Mouse (Mus musculus) lung, postnatal 0 days (tissue): ENCODE measurements around the gene Itgam. TPM values are rescaled to one million over a fixed set of nuclear protein-coding genes. Genes with fewer than 3 reads are reported as not detected.

ENCODE experiments used
- ATAC-seq: fragments of 200-750 bp; cut with Nextera tagmentation; 2 replicates; pipeline ENCODE4 v1.8.0; 2017; ENCODE audit warnings: moderate library complexity
- DNase-seq: peaks from one replicate; pipeline ENCODE4 v3.0.0-alpha.2; 2016; ENCODE audit warnings: low spot score
- H3K27ac ChIP-seq: fragments of 300-500 bp; sonication (generic); 2 replicates; pipeline ENCODE4 v1.5.1; 2014; ENCODE audit warnings: antibody characterized with exemption, mild to moderate bottlenecking, low read length, mixed read lengths
- H3K27me3 ChIP-seq: fragments of 300-500 bp; sonication (generic); replicated peaks from 2 replicates; pipeline ENCODE4 v1.6.1; 2014; ENCODE audit warnings: low read length, mixed read lengths; ENCODE audit not compliant: insufficient read depth
- H3K36me3 ChIP-seq: fragments of 300-500 bp; sonication (generic); 2 replicates; pipeline ENCODE4 v1.6.1; 2014; ENCODE audit warnings: low read length, mixed read lengths; ENCODE audit not compliant: insufficient read depth
- H3K4me1 ChIP-seq: fragments of 300-500 bp; sonication (generic); 2 replicates; pipeline ENCODE4 v1.6.1; 2014; ENCODE audit warnings: antibody characterized with exemption, low read depth, low read length, mixed read lengths; ENCODE audit not compliant: insufficient read depth
- H3K4me2 ChIP-seq: fragments of 300-500 bp; sonication (generic); replicated peaks from 2 replicates; pipeline ENCODE4 v1.6.1; 2014; ENCODE audit warnings: low read depth, mild to moderate bottlenecking, low read length, moderate library complexity, mixed read lengths
- H3K4me3 ChIP-seq: fragments of 300-500 bp; sonication (generic); 2 replicates; pipeline ENCODE4 v1.5.1; 2014; ENCODE audit warnings: low read depth, low read length
- H3K9ac ChIP-seq: fragments of 300-500 bp; sonication (generic); replicated peaks from 2 replicates; pipeline ENCODE4 v1.6.1; 2014; ENCODE audit warnings: low read depth, mild to moderate bottlenecking
- H3K9me3 ChIP-seq: fragments of 300-500 bp; sonication (generic); 2 replicates; pipeline ENCODE4 v1.6.1; 2016; ENCODE audit warnings: low read length, mixed read lengths
- CTCF ChIP-seq: IDR thresholded peaks from 2 replicates; pipeline ENCODE4 v1.5.1; 2016; ENCODE audit warnings: antibody characterized with exemption, mild to moderate bottlenecking
- EP300 ChIP-seq: IDR thresholded peaks from 2 replicates; pipeline ENCODE4 v1.6.1; 2016; ENCODE audit warnings: antibody characterized with exemption, mild to moderate bottlenecking, control low read depth
- WGBS: fragments of 180-500 bp; shearing (Covaris S2); extraction: QIAGEN DNeasy Blood & Tissue Kit; methylation state at CpG from one replicate; pipeline ENCODE4 v1.1.7; 2014; 5-methylcytosine and 5-hydroxymethylcytosine counted together
- polyA plus RNA-seq: library from polyadenylated mRNA; unstranded; fragments of >200 nt; fragmentation: Nextera tagmentation; extraction: Ambion mirVana; gene quantifications from 2 replicates; pipeline ENCODE4 v1.2.1, GENCODE M21; 2015

Gene Itgam
- polyA plus RNA-seq, 1 experiment from 2014 or later, result 2.3 TPM

DNA sequence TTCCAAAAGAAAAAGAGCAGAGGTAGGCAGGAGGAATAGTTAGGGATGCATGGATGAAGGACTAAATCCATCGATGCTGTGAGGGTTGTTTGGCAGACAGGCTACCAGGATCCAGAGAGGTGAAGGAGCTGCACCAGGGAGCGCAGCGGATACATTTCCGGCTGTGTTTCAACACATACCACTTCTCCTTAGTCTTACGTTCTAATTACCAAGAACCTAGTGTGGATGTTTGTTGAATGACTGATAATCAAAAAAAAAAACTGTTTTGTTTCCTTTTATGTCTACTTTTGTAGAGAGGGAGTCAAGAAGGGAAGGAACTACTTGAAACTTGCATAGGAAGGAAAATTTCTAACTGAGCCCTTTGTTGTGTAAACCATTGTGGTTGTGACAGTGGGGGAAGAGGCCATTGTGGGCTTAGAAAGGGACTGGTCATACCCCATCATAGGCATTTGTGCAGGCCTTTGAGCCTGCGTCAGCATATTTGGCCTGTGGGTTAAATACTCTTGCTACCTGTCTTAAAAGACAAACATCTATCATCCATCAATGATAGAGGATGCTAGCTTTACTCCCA is 856 bp downstream of the Itgam start:
- Histone ChIP-seq H3K4me3 (no peak overlapping the region), H3K27me3 (no peaks in the 10 kb centered on the region), H3K9ac (no peak overlapping the region), H3K9me3 (no peaks in the 10 kb centered on the region), H3K27ac (no peak overlapping the region), H3K4me1 (no peaks in the 10 kb centered on the region), H3K36me3 (no peaks in the 10 kb centered on the region), H3K4me2 (no peak overlapping the region)
- 78% methylated on average over 6 of the region's 6 CpGs for WGBS
- peak; percentile 19 for DNase-seq
- TF ChIP-seq CTCF, result no peak
- TF ChIP-seq EP300, result no peak
- ATAC-seq, result no peak

DNA sequence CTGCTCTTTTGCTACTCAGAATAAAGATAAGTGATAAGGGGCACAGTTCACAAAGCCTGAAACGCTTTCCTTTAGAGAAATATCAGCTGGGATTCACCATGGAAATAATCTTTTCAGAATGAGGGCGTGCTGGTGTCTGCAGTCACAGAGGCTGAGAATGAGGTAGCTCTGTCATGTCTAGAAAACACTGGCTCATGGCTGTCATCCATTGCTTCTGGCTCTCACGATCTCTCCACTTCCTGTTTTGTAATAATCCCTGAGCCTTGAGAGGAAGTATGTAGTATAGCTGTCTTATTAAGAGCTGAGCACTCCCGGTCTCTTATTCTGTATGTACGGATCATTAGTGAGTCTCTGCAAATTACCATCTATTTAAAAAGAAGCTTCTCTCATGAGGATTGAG is 3.1 kb downstream of the Itgam start:
- WGBS, result 63% methylated on average over 5 of the region's 5 CpGs
- H3K4me3 ChIP-seq, result no peak overlapping the region
- no peak overlapping the region for H3K4me2 ChIP-seq
- no peak for ATAC-seq
- H3K4me1 ChIP-seq, result no peaks in the 10 kb centered on the region
- no peaks in the 10 kb centered on the region for H3K36me3 ChIP-seq
- H3K9me3 ChIP-seq, result no peaks in the 10 kb centered on the region
- H3K27ac ChIP-seq, result no peak overlapping the region
- no peak overlapping the region for H3K9ac ChIP-seq
- peak; percentile 34 for DNase-seq
- TF ChIP-seq EP300, result no peak
- no peak for TF ChIP-seq CTCF
- H3K27me3 ChIP-seq, result no peaks in the 10 kb centered on the region

DNA sequence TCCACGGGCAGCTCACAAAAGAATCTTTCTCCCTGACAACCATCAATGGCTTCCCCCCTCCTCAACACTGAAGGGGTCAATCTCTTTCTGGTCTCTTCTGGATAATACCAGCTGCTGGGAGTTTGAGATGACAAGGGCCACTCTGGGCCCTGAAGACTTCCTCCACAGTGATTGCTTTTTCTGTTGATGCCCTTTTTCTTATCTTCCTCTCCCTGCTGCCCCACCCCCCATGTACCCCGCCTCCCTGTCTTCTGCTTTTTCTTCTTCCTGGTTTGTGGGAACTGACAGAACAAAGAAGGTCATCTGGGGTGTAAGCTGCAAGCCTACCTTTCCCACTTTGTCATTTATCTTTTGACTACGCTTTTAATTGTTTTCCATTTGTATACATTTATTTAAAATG is 5.4 kb downstream of the Itgam start:
- no peaks in the 10 kb centered on the region for H3K4me1 ChIP-seq
- H3K4me3 ChIP-seq, result no peak overlapping the region
- TF ChIP-seq CTCF, result no peak
- WGBS, result 43% methylated on average over 3 of the region's 3 CpGs
- no peak overlapping the region for H3K9ac ChIP-seq
- ATAC-seq, result no peak
- no peak for DNase-seq
- H3K36me3 ChIP-seq, result no peaks in the 10 kb centered on the region
- H3K27me3 ChIP-seq, result no peaks in the 10 kb centered on the region
- H3K9me3 ChIP-seq, result no peaks in the 10 kb centered on the region
- H3K27ac ChIP-seq, result no peak overlapping the region
- no peak overlapping the region for H3K4me2 ChIP-seq

DNA sequence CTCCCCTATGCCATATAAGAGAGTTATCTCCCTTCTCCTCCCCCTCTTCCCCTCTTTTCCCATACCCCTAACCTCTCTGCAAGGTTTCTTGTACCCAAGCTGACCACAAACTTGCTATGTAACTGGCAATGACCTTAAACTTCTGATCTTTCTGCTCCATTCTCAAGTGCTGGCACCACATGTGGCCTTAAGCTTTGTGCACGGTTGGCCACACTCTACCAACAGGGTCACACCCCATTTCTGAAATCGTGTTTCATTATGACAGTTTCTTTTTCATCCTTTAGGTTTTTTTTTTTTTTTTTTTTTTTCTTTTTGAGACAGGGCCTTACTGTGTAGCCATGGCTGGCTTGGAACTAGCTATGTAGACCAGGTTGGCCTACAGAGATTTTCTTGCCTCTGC is 7.4 kb downstream of the Itgam start:
- TF ChIP-seq EP300 (no peak), CTCF (no peak)
- DNase-seq, result no peak
- Histone ChIP-seq H3K9me3 (no peaks in the 10 kb centered on the region), H3K27ac (no peak overlapping the region), H3K4me3 (no peak overlapping the region), H3K4me1 (no peaks in the 10 kb centered on the region), H3K9ac (no peak overlapping the region), H3K36me3 (no peaks in the 10 kb centered on the region), H3K4me2 (no peak overlapping the region), H3K27me3 (no peaks in the 10 kb centered on the region)
- no peak for ATAC-seq
- 69% methylated on average over 2 of the region's 2 CpGs for WGBS

DNA sequence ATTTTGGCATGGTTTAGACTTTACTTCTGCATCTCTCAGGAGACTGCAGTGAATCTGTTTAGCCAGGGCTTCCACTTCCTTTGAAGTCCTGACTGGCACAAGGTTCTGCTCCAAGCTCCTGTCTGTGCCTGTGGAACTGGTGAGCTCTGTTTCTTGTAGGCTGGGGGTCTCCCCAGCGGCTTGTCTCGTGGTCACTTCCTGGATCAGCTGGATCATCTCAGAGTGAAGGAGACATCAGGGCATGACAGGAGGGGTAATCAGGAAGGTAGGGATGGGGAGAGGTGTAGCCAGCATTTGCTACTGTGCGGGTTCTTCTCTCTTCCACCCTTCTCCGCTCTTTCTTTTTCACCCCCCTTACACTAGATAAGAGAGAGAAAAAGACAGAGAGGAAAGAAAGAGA is 9.4 kb downstream of the Itgam start:
- no peaks in the 10 kb centered on the region for H3K9me3 ChIP-seq
- H3K36me3 ChIP-seq, result no peaks in the 10 kb centered on the region
- TF ChIP-seq CTCF (no peak), EP300 (no peak)
- H3K4me2 ChIP-seq, result no peak overlapping the region
- no peaks in the 10 kb centered on the region for H3K4me1 ChIP-seq
- H3K27me3 ChIP-seq, result no peaks in the 10 kb centered on the region
- no peak overlapping the region for H3K9ac ChIP-seq
- no peak overlapping the region for H3K27ac ChIP-seq
- no peak overlapping the region for H3K4me3 ChIP-seq
- DNase-seq, result no peak
- ATAC-seq, result no peak
- 56% methylated on average over 4 of the region's 4 CpGs for WGBS

DNA sequence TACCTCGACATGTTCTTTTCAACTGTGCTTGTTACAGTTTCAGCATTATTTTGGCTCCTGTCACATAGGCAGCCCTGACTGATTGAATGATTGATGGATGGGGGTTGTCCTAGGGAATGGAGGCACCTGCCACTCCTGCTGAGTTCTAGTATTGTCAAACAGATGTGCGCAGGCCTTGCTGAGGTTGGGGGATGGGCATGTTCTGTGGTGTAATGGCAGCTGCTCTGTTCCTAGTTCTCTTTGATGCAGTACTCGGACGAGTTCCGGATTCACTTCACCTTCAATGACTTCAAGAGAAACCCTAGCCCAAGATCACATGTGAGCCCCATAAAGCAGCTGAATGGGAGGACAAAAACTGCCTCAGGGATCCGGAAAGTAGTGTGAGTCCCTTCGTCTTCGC is 17.6 kb downstream of the Itgam start:
- H3K36me3 ChIP-seq, result no peaks in the 10 kb centered on the region
- DNase-seq, result no peak

DNA sequence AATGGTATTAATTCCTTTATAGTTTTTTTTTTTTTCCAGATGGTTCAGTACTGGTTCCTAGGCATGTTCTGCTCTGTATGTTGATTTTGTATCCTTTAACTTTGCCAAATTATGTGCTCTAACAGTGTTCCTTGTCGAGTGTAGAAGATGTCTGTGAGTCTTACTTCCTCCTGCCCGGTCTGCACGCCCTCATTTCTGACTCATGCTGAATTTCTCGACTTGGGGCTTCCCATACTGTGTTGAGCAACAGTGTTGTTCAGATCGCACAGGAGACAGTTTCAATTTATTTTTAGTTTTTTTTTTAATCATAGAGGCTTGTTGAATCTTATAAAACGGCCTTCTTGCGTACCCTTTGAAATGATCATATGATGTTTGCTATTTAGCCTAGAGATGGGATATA is 26.7 kb downstream of the Itgam start:
- no peak overlapping the region for H3K4me2 ChIP-seq

More for the DNA sequence above, 17.6 kb downstream of the Itgam start:
- WGBS, result 75% methylated on average over 8 of the region's 8 CpGs
- Histone ChIP-seq H3K27ac (no peak overlapping the region), H3K4me2 (no peak overlapping the region), H3K4me1 (no peaks in the 10 kb centered on the region), H3K27me3 (no peaks in the 10 kb centered on the region), H3K9me3 (no peaks in the 10 kb centered on the region), H3K4me3 (no peak overlapping the region), H3K9ac (no peak overlapping the region)
- ATAC-seq, result no peak
- no peak for TF ChIP-seq CTCF
- no peak for TF ChIP-seq EP300

More for the DNA sequence above, 26.7 kb downstream of the Itgam start:
- WGBS, result 63% methylated on average over 7 of the region's 7 CpGs
- ATAC-seq, result no peak
- peak; percentile 48 for DNase-seq
- Histone ChIP-seq H3K9me3 (no peaks in the 10 kb centered on the region), H3K4me1 (no peaks in the 10 kb centered on the region), H3K27ac (no peak overlapping the region), H3K27me3 (no peaks in the 10 kb centered on the region), H3K36me3 (no peaks in the 10 kb centered on the region), H3K4me3 (no peak overlapping the region), H3K9ac (no peak overlapping the region)
- TF ChIP-seq CTCF (no peak), EP300 (no peak)
